Mouse (Mus musculus): ENCODE results near the gene Tmem252.
"Not testable (repeated sequence)": the region's sequence is repeated elsewhere in the genome, so short reads cannot be mapped to it uniquely, and the experiment has no call there.

Tmem252 gene

DNA sequence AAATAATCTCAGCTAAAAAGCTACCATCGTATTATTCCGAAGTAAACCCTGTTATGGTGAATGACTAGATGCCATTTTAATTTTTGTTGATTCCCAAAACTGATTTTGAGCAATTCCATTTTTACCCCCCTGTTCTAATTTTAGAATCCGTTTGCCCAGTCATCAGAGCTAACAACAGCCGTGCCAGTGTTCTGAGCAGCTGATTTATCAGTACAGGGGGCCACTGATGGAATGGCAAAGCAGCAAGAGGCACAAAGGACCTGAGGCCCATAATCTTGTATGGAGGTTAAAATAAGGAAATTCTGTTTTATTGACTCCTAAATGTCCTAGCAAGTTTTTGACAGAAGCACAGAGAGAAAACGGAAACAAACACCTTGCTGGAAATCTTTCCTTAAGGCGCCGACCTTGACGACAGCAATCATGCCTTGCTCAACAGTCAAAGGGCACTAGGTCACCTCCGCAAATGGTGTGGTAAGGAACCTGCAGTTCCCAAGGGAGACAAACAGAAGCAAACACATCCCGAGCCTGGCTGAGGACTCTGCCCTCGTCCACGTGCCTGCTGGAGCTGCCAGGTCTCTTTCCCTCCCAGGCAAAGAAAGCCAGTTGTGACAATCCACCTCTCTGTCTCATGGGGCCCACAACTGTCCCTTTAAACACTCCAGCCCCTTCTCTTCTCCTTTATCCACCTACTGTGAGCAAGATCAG is 9.4 kb downstream of the Tmem252 start:
- DNase-seq = no peak

DNA sequence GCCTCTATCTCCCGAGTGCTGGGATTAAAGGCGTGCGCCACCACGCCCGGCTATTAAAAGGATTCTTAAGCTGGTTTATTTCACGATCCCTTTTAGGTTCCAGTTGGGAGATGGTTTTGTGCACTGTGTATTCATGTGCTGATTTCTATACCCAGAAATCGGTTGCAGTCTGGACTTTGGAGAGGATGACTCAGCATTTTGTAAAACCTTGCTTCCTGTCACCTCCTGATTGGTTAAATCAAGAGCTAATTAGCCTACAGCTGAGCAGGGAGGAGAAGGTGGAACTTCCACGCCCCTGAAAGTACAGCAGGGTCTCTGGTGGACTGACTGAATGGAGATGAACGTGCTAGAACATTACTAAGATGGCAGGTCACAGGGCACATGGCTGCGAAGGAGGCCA is 12.6 kb downstream of the Tmem252 start:
- DNase-seq = no peak

DNA sequence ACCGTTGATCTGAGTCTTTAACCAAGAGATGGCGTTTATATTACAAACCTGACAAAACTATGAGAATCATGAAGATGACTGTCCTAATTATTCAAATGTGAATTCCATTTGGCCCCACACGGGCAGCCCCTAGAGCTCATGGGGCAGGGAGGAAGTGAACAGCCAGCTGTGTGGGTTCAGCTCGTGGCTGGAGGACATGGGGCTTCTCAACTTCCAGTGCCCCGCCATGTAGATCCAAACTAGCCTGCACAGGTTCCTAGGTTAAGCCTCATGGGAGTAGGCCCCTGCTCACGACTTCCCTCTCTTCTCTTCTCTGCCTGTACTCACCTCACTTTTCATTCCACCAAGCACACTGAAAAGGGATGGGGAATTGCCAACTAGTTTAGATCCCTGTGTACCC is 14.5 kb downstream of the Tmem252 start:
- no peak for DNase-seq

DNA sequence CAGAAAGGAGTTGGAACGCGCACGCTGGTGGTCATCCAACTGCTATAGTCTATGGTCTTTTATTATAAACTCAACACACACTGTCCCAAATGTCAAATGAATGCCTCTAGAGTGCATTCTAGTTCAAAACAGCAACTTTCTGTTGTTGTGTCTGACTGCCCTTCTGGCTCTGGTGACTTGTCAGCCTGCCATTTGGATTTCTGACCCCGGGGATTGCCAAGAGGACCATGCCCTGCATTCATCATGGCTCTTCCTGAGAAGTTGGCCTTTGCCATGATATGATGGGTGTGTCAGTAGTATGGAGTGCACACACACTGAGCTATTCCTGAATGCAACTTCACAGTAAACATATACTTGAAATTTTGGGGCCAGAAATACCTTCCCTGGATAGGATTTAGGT is 15.7 kb downstream of the Tmem252 start:
- DNase-seq = no peak

DNA sequence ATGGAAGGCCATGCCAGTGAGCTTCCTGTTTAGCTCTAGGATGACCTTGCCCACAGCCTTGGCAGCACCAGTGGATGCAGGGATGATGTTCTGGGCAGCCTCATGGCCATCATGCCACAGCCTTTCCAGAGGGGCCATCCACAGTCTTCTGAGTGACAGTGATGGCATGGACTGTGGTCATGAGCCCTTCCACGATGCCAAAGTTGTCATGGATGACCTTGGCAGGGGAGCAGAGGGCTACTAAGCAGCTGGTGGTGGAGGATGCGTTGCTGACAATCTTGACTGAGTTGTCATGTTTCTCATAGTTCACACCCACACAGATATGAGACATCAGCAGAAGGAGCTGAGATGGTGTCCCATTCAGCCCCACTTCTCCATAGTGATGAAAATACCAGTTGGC is 18.9 kb downstream of the Tmem252 start:
- DNase-seq = no peak

DNA sequence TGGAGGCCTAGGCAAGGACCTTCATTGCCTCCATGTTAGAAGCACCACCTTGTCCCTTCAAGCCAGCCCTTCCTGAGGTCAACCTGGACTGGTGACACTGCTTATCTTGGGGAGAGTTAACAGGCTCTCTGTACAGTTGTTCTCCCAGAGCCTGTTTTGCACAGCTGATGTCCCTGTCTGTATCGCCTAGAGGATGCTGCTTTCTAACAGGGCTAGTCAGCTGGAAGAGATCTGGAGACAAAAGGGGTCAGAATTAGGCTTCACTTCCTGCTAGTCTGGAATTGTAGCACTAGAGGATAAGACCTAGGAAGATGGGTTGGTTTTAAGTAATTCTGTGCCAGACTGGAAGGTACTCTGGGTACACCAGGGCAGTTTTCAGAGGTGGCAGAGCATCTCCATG is 24.1 kb downstream of the Tmem252 start:
- no peak for DNase-seq

DNA sequence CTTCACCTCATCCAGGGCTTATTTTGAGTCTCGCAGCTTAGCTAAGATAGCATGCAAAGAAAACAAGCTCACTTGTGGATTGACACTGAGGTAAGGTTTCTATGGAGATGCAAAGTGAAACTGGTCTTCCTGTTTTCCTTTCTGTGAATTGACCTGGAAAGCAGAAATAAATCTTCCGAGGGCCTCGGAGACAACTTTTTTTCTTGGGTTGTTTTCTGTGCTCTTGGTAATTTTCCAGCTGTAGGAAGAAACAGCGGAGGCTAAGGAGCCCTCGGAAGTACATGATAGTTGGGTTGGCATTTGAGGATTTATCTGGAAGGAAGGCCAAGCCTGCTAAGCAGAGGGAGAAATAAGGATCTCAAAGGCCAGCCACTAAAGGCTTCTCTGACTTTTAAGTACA is 24.8 kb downstream of the Tmem252 start:
- no peak for DNase-seq

DNA sequence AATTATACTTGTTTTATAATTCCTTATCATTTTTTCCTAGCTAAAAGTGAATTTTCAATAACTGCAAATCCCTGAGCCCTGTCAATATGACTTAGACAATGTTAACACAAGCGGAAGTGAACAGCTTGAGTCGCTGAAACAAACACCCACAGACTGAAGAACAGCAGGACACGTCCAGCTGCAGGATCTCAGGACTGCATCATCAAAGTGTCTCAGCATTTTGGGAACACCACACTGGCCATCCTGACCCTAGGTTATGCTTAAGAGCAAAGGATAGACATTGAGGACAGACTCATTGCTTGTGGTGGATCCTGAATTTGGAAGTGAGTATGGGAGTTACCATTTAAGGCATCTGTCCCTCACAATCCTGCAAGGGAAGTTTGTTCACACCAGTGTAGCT is 25.4 kb downstream of the Tmem252 start:
- DNase-seq = no peak

DNA sequence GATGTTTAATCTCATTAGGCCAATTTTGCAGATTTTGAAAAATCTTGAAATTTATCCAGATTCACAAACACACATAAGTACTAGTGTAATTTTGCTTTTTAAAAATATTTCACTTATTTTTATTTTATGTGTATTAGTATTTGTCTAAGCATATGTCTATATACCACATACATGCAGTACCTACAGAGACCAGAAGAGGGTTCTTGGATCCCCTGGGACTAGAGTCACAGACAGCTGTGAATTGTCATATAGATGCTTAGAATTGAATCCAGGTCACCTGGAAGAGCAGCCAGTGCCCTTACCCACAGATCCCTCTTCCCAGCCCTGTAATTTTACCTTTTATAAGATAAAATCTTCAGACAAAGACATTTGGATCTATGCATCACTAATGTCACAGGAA is 26.1 kb downstream of the Tmem252 start:
- peak; percentile 13 to 22 for DNase-seq

DNA sequence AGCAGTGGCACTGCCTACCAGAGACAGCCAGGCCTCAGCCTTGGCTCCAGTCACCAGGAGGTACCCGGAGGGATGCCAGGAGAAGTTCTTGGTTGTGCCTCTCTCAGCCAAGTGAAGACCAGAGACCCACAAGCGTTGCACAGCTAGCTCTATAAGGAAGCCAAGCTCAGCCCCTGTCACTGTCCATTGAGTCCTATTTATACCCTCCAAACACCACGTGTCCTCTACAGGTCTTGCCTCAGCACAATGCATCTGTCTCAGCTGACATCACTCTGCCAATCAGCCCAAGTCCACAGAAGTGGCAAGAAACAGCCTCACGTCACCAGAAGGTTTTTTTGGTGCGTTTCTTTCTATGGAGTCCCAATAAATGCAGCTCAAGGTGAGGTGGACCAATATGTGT is 26.9 kb downstream of the Tmem252 start:
- DNase-seq = no peak

DNA sequence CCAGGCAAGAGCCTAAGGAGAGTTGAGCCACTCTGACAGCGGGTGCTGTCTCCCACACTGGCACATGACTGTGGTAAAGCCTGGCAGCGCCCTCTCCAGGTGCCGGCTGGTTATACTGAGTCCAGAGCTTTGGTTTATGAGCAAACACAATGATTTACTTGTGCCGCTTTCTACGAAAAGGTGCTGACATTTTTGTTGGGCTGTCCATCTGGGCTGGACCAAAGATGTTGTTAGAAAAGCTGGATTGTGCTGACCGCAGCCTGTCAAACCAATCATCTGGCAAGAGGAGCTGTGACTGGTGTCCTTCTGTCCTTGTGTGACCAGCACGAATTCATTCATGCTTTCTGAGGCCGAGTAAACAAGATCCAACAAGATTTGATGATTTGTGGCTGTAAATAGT is 27.9 kb downstream of the Tmem252 start:
- DNase-seq = peak in 1 of 2 experiments; percentile 18

DNA sequence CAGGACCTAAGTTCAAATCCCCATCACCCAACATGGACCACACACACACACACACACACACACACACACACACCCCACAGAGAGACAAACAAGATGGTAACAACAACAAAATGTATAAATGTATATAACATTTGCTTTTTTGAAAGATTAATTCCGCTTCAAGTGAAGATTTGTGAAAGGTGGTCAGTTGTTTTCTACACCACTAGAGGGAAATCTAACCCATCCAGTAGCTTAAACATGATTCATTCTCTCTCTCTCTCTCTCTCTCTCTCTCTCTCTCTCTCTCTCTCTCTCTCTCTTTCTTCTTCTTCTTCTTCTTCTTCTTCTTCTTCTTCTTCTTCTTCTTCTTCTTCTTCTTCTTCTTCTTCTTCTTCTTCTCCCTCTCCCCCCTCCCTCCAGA is 29.4 kb downstream of the Tmem252 start:
- not testable (repeated sequence) for DNase-seq

DNA sequence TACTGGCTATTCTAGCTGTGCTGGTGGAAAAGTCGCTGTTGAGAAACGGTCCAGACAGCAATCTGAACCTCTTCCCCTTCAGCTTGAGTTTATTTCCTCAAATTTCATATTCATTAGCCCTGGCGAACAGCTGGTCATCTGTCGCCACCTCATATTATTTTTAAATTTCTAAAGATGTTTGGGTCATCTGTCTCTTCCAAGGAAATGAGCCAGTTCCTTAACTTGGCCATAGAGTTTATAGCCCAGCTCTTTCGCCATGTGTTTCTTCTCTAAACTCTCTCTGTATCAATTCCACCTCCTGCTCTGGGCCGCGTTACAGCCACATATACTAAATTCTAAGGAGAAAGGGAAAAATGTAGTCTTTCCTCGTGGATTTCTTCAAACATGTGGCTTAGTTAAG is 29.9 kb downstream of the Tmem252 start:
- DNase-seq = no peak

DNA sequence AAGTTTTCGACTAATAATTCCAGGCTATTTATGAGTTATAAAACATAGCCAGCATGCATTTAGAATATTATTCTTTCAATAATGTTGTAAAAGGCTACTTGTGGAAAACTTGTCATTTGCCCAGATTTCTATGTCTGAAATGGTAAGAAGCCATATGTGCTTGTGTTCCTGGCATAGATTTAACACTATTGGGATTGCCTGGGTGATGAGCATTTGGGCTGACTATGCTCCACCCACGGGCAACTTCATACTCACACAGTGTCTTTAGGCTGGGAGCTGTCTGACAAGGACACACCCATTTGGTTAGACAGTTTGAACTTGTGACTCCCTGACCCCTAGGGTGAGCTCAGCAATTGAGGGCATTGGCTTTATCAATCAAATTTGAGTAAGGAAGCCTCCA is 30.5 kb downstream of the Tmem252 start:
- no peak for DNase-seq

DNA sequence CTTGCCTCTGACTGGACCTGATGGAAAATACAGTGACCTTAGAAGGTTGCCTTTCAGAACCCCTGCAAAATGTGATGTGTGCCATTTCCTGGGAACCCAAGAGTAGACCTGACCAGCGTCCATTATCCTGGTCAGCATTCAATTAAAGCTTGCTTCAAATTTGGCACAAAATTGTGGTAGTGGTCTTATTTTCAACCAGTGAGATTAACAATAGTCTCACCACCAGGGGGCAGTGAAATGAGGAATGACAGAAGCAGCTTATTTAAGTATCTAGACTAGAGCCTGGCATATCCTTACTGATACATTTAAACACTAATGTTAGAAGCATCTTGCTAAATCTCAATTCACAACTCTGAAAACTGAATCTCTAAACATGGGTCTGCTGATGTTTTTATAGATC is 31.6 kb downstream of the Tmem252 start:
- peak; percentile 77 to 84 for DNase-seq

DNA sequence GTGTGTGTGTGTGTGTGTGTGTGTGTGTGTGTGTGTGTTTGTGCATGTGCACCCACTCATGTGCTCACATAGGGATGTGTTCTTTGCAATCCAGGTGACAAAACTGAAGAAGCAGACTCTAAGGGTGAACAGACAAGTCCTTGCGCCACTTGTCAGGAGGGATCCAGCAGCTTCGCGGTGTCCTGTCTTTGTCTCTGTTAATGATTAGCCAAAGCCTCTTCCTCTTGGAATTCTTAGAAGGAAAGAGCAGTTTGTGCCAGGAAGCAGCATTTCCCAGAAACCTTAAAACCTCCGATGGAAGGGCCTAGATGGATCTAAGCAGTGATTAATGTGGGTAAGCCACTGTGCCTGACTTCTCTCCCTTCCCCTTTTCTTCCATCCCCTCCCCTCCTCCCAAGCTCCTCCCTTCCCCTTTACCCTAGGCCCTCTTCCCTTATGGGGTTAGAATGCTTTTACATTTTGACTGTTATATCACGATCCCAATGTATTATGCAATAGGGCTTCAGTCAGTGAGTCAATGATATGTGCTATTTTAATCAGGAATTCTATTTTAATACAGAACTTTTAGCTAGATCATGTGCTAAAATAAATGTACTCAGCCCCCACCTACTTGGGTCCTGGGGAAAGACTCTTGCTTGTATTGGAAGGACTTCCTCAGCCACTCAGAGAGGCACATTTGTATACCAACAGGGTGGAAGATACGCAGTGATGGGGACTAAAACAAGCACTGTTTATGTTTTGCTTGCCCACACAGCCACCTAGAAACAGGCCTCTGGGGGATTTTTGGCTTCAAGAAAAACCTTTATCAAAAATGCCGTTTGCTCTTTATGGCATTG is 33.5 kb downstream of the Tmem252 start:
- DNase-seq = no peak

DNA sequence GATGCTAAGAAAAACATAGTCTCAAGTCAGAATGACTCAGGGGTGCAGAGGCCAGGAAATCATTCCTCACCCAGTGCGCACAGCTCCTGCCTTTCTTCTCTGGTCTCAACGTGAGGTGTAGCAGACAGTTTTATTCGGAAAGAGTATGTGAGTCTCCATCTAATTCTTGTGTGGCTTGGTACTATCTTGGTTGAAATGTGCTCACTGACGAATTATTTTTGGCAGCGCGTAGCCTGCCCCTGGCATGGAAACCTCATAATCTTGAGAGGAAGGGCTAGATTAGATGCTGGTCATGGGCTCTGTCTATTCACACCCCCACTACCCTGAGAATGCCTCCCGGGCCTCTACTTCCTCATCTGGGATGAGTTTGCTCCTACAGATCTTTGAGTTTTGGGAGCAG is 34.2 kb downstream of the Tmem252 start:
- DNase-seq = no peak

DNA sequence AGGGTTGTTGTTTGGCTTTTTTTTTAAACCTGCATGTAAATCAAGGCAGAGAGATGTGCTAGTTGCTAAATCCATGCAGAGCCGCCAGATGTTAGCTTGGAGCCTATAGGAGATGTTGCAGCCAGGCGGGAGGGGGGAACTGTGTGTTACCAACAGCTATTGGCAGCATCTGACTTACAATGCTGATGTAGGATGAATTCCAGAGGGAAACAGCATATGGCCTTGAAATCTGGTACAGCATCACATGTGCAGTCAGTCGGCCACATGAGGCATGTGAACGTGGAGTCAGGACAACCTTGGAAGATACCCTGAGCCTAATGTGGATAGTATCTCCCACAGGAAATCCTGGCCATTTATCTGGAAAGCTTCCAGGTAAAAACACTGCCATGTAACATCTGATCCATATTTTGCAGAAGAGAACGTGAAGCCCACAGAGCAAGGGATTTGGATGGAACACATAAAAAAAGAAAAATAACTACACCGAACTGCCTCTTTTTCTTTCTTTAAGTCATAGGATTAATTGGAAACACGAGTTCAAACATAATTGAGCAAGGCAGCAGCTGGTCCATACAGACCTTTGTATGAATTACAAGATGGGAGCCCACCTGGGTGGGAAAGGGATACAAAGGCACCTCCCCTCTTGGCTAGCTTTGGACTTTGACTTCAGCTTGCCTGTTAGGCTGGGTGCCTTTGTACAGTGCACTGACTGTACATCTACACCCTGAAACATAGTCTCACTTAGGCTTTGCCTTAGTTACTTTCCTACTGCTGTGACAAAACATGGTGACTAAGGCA is 42.7 kb downstream of the Tmem252 start:
- peak in 1 of 2 experiments; percentile 20 for DNase-seq

DNA sequence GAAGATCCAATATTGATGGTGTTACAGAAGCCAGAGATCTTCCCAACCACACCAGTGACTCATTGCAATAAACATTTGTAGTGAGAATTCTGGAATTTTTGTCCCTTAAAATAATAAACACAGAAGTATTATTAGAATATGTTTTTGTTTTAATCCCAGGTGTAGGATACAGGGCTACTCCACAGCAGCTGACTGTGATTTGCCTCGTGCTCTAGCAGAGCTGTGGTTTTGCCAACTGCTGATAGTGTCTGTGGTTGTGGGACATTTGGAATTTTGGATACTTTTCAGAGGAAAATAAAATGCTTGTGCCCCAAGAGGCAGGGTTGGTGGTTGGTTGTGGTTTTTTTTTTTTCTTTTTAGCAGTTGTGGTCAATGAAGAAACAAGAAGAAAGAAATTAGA is 44.2 kb downstream of the Tmem252 start:
- no peak for DNase-seq

DNA sequence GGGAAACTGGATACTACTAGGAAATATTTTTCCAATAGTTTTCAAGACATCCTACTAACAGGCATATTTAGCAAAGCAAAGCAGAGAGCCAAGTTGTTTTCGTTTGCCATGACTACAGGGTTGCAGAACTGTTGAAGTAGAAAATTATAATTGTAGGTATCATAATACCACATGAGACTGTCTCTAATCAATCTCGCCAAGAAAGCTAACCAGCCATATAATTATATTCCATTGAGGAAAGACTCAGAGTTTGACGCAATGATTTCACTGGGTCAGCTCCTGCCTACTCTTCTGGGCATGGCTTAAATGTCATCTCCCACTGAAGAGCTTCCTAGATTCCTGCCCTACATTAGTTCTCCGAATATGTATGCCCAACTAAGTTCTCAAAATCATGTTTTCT is 45.7 kb downstream of the Tmem252 start:
- no peak for DNase-seq

DNA sequence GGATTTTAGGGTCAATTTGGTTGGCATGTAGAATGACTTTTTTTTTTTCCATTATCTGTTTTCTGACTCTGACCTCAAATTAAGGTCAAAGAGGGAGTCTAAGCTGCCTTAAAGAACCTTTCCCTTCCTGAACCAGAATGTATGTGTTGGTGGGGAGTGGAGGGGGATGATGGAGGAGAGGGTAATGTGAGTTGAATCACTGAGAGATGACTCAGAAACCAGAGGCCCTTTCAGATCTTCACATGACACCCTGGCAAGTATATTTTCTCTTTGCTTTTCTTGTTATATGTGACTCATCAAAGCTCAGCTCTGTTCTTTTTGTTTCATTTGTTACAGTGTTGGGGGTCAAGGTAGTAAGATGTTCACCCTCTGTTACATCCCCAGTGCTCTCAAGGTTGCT is 46.6 kb downstream of the Tmem252 start:
- no peak for DNase-seq

DNA sequence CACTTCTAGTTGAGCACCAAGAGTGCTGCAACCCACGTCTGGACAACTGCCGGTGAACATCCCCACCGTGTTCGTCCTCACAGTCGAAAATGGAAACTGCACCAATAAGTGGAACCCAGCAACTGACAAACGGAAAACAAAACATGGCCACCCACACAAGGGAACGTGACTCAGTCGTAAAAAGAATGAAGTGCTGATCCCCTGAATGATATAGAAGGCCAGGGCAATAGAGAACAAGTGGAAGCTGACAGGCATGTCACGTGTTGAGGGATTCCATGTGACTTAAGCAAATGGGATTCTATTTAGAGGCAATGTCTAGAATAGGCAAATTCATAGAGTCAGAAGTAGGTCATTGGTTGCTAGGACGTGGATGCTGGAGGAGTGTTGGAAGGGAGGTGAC is 50.6 kb downstream of the Tmem252 start:
- no peak for DNase-seq

DNA sequence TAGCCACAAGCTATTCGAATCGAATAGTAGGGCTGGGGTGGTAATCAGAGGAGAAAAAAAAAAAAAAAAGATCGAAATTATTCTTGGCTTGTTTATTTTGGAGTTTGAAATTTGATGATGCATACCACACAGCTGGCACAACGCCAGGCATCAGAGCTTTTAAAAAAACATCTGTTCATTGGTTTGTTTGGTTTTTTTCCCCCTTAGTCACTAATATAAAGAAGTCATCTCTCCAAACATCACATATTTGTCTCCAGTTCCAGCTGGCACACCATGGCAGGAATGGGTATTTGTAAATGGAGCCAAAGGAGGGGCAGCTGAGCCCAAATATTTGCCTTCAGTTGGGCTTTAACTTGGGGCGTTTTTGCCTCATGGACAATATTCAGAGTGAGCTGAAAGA is 56.9 kb downstream of the Tmem252 start:
- peak in 1 of 2 experiments; percentile 12 for DNase-seq
